Mouse (Mus musculus) liver, adult (tissue): ENCODE measurements around the gene Tmem39a.

Experiments used
- GATA4 ChIP-seq: IDR thresholded peaks from 2 replicates; pipeline ENCODE4 v1.6.1; 2014; ENCODE audit warnings: mild to moderate bottlenecking, low read length; ENCODE audit not compliant: insufficient replicate concordance

Tmem39a gene

GRCm38 (mm10) chr16:38563516-38563915 lies 5.0 kb downstream of the Tmem39a start:
- TF ChIP-seq GATA4 = no peak

- TF ChIP-seq GATA4 = no peak
These were observed 9.7 kb downstream of the Tmem39a start for GRCm38 (mm10) chr16:38568192-38568591.

GRCm38 (mm10) chr16:38571481-38571880 lies 13.0 kb downstream of the Tmem39a start:
- TF ChIP-seq GATA4 = no peak

GRCm38 (mm10) chr16:38584761-38585160 lies 26.3 kb downstream of the Tmem39a start:
- TF ChIP-seq GATA4 = no peak

- TF ChIP-seq GATA4 = no peak
These were observed 26.7 kb downstream of the Tmem39a start for GRCm38 (mm10) chr16:38585186-38585585.

GRCm38 (mm10) chr16:38587163-38587562 lies 28.7 kb downstream of the Tmem39a start:
- no peak for TF ChIP-seq GATA4

- TF ChIP-seq GATA4 = no peak
These were observed 29.1 kb downstream of the Tmem39a start for GRCm38 (mm10) chr16:38587572-38587971.

- TF ChIP-seq GATA4 = no peak
These were observed 33.0 kb downstream of the Tmem39a start for GRCm38 (mm10) chr16:38591506-38591905.

GRCm38 (mm10) chr16:38592026-38592678 lies 33.7 kb downstream of the Tmem39a start:
- no peak for TF ChIP-seq GATA4

- no peak for TF ChIP-seq GATA4
These were observed 34.4 kb downstream of the Tmem39a start for GRCm38 (mm10) chr16:38592946-38593345.

- no peak for TF ChIP-seq GATA4
These were observed 35.9 kb downstream of the Tmem39a start for GRCm38 (mm10) chr16:38594435-38594834.

- no peak for TF ChIP-seq GATA4
These were observed 37.6 kb downstream of the Tmem39a start for GRCm38 (mm10) chr16:38596099-38596498.

GRCm38 (mm10) chr16:38596651-38597050 lies 38.2 kb downstream of the Tmem39a start:
- TF ChIP-seq GATA4 = no peak

GRCm38 (mm10) chr16:38598986-38599680 lies 40.6 kb downstream of the Tmem39a start:
- TF ChIP-seq GATA4 = no peak

- TF ChIP-seq GATA4 = no peak
These were observed 44.7 kb downstream of the Tmem39a start for GRCm38 (mm10) chr16:38602989-38603804.

- no peak for TF ChIP-seq GATA4
These were observed 48.0 kb downstream of the Tmem39a start for GRCm38 (mm10) chr16:38606509-38606908.
